8 mouse cellular contexts compared by ENCODE assay signal in the genomic region with DNA sequence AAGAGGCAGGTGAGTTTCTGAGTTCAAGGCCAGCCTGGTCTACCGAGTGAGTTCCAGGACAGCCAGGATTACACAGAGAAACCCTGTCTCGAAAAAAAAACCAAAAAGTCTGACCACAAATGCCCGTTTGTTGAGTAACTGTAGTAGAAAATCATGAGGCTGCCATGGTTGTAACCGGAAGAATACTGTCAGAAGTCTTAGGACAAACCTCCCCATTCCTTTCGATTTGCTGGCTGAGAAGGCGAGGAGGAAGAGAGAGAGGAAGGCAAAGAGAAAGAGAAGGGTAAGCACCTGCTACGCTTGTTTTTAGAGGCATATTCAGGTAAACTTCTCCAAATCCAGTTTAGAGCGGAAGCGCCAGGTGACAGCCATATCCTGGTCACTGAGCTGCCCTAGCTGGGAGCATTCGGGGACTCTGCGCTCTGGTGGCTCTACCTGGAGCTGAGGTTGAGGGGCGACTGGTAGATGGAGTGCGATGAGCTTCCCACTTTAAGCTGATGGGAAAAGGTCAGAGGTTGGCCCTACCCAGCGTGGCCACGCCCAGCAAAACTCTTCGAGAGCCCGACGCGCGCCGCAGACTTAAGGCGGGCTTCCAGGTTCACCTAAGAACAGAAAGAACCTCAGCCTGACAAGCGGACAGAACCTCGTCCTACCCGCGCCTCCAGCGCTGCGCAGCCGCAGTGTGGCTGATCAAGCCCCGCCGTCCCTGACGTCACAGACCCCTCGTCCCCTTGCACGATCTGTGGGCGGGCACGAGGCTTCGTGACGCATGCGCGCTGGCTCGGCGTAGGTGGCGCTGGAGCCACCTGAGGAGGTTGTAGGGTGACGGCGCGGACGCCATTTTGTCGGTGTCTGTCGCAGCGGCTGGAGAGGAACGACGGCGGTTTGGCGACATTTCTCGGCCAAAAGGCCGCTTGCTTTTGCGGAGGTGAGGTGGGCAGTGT. TPM values are rescaled to one million over a fixed set of nuclear protein-coding genes. Genes with fewer than 3 reads are reported as not detected.
A peak's percentile ranks its signal among the peaks of the same experiment; 100 is the strongest.
DNase-seq lines count a peak whose midpoint lies in the region; ATAC-seq lines count a peak whose summit lies in the region.

Gene BC049762 (minus strand): TSS at position 705 of the 944 bp plus-strand sequence.

- peak within 1 kb of the TSS; percentile 98 for H3K4me3 ChIP-seq in intestine, embryonic 14.5 days (ENCODE audit: low read depth, low read length)

- H3K4me1 ChIP-seq in intestine, embryonic 14.5 days (replicated peaks; ENCODE audit: control insufficient read depth, insufficient read depth, low read length) = peaks cover 20% of the 10 kb centered on the region

- peak within 1 kb of the TSS; percentile 68 for H3K4me2 ChIP-seq in intestine, embryonic 14.5 days (ENCODE audit: low read length)

- ATAC-seq in intestine, embryonic 14.5 days (replicated peaks; ENCODE audit: low FRiP score, low TSS enrichment, low read depth) = peak; percentile 96

- DNase-seq in adrenal gland, adult 18-20 months (ENCODE audit: low spot score in 2 of 2) = peak; percentile 98 to 99
- peak; percentile 99 for DNase-seq in embryo, embryonic 11 days
- peak; percentile 97 for DNase-seq in gastrocnemius, postnatal 25 days
- DNase-seq in intestine, embryonic 14.5 days (ENCODE audit: low spot score) = peak; percentile 98
- DNase-seq in left cerebral cortex, postnatal 14 days (ENCODE audit: low spot score in 2 of 2) = peak; percentile 98 to 99
- DNase-seq in mesoderm, embryonic 11.5 days (ENCODE audit: low read depth, low spot score) = peak; percentile 99
- peak; percentile 97 to 98 for DNase-seq in right cerebral cortex, postnatal 36 days (ENCODE audit: low spot score in 2 of 2)
- peak; percentile 97 for DNase-seq in yolk sac, embryonic 10.5 days (ENCODE audit: low spot score)

- intact Hi-C loops in left cerebral cortex, postnatal 14 days (cut with DNase I) = loop anchor here (2.0 kb wide), 1 partner anchor 204 kb away; the partner anchor contains the start of gene Zfp354a

- peak within 1 kb of the TSS; percentile 97 for H3K9ac ChIP-seq in intestine, embryonic 14.5 days (ENCODE audit: low read length)

- H3K27me3 ChIP-seq in intestine, embryonic 14.5 days (replicated peaks; ENCODE audit: control insufficient read depth, insufficient read depth, low read length) = no peaks in the 10 kb centered on the region

- WGBS in intestine, embryonic 14.5 days = 9% methylated on average over 57 of the region's 57 CpGs

- no peaks in the 10 kb centered on the region for H3K9me3 ChIP-seq in intestine, embryonic 14.5 days (ENCODE audit: control insufficient read depth, low read length)

- H3K36me3 ChIP-seq in intestine, embryonic 14.5 days (ENCODE audit: control insufficient read depth, insufficient read depth, low read length) = peaks cover 9% of the 10 kb centered on the region

- H3K27ac ChIP-seq in intestine, embryonic 14.5 days (ENCODE audit: low read depth) = peak within 1 kb of the TSS; percentile 93

RNA-seq across cellular contexts. Expression of gene BC049762, which starts in this region (rescaled TPM):
- total RNA-seq in adrenal gland, adult 18-20 months (2021) = under 1 TPM; 0.54 to 0.70 TPM
- not detected for total RNA-seq in gastrocnemius, postnatal 25 days (2021)
- polyA plus RNA-seq in intestine, embryonic 14.5 days (2014; fragmentation: Nextera tagmentation; extraction: Ambion mirVana) = 0.64 TPM in 1 of 2 replicates, not detected in the other
- not detected for total RNA-seq in left cerebral cortex, postnatal 14 days (2021)

Comparison
In these comparisons a context has a peak if more than half of its experiments do, and no peak if none do; other contexts are left out.
1. Peak in every context shown above with its lines: DNase-seq, ATAC-seq, H3K4me3 ChIP-seq and H3K27ac ChIP-seq.
2. Peak in DNase-seq in adrenal gland, adult 18-20 months; RNA of the gene not detected or under 1 TPM.
3. Peak in DNase-seq in gastrocnemius, postnatal 25 days; RNA of the gene not detected or under 1 TPM.
4. Peak in DNase-seq, ATAC-seq, H3K4me3 ChIP-seq, H3K27ac ChIP-seq, H3K9ac ChIP-seq and H3K4me2 ChIP-seq in intestine, embryonic 14.5 days; RNA of the gene not detected or under 1 TPM.
5. Peak in DNase-seq in left cerebral cortex, postnatal 14 days; RNA of the gene not detected or under 1 TPM.